In genomic region chr4:132938181-132938941, GRCm38 (mm10) we compare ENCODE assay signal across 9 mouse cellular contexts. TPM values are rescaled to one million over a fixed set of nuclear protein-coding genes. Genes with fewer than 3 reads are reported as not detected.
DNase-seq lines count a peak whose midpoint lies in the region; ATAC-seq lines count a peak whose summit lies in the region.
"Had no signal": no experiment of that assay in that cellular context is flagged by ENCODE, and none has a peak within 500 bp of the region (broad histone marks: within the 10 kb centered on the region; RNA-seq: fewer than 3 reads in every experiment).

No protein-coding gene starts in this region.

- ATAC-seq in neural tube, embryonic 11.5 days (ENCODE audit: insufficient read depth, low FRiP score, low TSS enrichment) = no peak
- ATAC-seq in forebrain, embryonic 13.5 days = peak; percentile 88

- H3K4me3 ChIP-seq in neural tube, embryonic 11.5 days (ENCODE audit: low read depth, low read length) = no peak overlapping the region
- no peak overlapping the region for H3K4me3 ChIP-seq in forebrain, embryonic 13.5 days

- H3K9ac ChIP-seq in neural tube, embryonic 11.5 days (ENCODE audit: low read length) = no peak overlapping the region
- peak overlapping the region; percentile 38; the same call in 1 of the 2 replicates for H3K9ac ChIP-seq in forebrain, embryonic 13.5 days
- H3K9ac ChIP-seq: liver, embryonic 14.5 days had no signal

- H3K27ac ChIP-seq in neural tube, embryonic 11.5 days (ENCODE audit: low read depth, low read length) = no peak overlapping the region; the same call in 1 of the 2 replicates
- peak overlapping the region; percentile 83 for H3K27ac ChIP-seq in forebrain, embryonic 13.5 days
- H3K27ac ChIP-seq: liver, embryonic 14.5 days had no signal

- H3K27me3 ChIP-seq in neural tube, embryonic 11.5 days (ENCODE audit: control insufficient read depth, insufficient read depth, low read length) = no peaks in the 10 kb centered on the region
- no peaks in the 10 kb centered on the region for H3K27me3 ChIP-seq in forebrain, embryonic 13.5 days

- intact Hi-C loops in left cerebral cortex, postnatal 10 days (cut with DNase I) = no loop called here

- WGBS in neural tube, embryonic 11.5 days = 61% methylated on average over 12 of the region's 12 CpGs
- 46% methylated on average over 12 of the region's 12 CpGs for WGBS in forebrain, embryonic 13.5 days

- peak; percentile 26 for DNase-seq in neural tube, embryonic 11.5 days (ENCODE audit: low spot score)
- no peak for DNase-seq in neural tube, embryonic 10.5 days (ENCODE audit: extremely low spot score, low spot score)
- DNase-seq in induced T-regulatory cell, adult 2 months (ENCODE audit: low read depth) = peak; percentile 20
- DNase-seq in left cerebral cortex, postnatal 10 days (ENCODE audit: extremely low spot score in 1 of 2, low spot score in 2 of 2) = peak; percentile 65 to 76
- peak; percentile 80 to 89 for DNase-seq in right cerebral cortex, postnatal 10 days (ENCODE audit: low spot score in 2 of 2)
- no peak for DNase-seq in urinary bladder, postnatal 25 days (ENCODE audit: low spot score)
- DNase-seq in urinary bladder, adult 2 months (ENCODE audit: low spot score) = no peak

- H3K4me2 ChIP-seq in neural tube, embryonic 11.5 days (ENCODE audit: low read depth) = no peak overlapping the region
- peak overlapping the region; percentile 35 for H3K4me2 ChIP-seq in forebrain, embryonic 13.5 days

- H3K4me1 ChIP-seq in neural tube, embryonic 11.5 days (ENCODE audit: control insufficient read depth, insufficient read depth, low read length) = peaks cover 6% of the 10 kb centered on the region
- H3K4me1 ChIP-seq in forebrain, embryonic 13.5 days = peaks cover 18% of the 10 kb centered on the region; the same call in 1 of the 2 replicates

- H3K9me3 ChIP-seq in neural tube, embryonic 11.5 days (ENCODE audit: control insufficient read depth, low read length) = no peaks in the 10 kb centered on the region
- no peaks in the 10 kb centered on the region for H3K9me3 ChIP-seq in forebrain, embryonic 13.5 days (replicated peaks)

- no peaks in the 10 kb centered on the region for H3K36me3 ChIP-seq in neural tube, embryonic 11.5 days (ENCODE audit: control insufficient read depth, insufficient read depth, low read length)
- H3K36me3 ChIP-seq in forebrain, embryonic 13.5 days (ENCODE audit: poor library complexity, severe bottlenecking) = no peaks in the 10 kb centered on the region

RNA-seq across cellular contexts. Expression of gene Fam76a, which starts 16.0 kb away (rescaled TPM):
- 28.2 and 28.4 TPM in 2 replicates for polyA plus RNA-seq in neural tube, embryonic 11.5 days (2014; fragmentation: Nextera tagmentation; extraction: Ambion mirVana)
- polyA plus RNA-seq in forebrain, embryonic 13.5 days (2015; fragmentation: Nextera tagmentation; extraction: Ambion mirVana) = 35.2 and 43.5 TPM in 2 replicates
- 10 to 100 TPM; 31.8 to 36.9 TPM for total RNA-seq in left cerebral cortex, postnatal 10 days (2021)
- polyA plus RNA-seq in urinary bladder, adult 2 months (2012; rRNA removed) = 44.0 and 44.7 TPM in 2 replicates

RNA-seq across cellular contexts. Expression of gene Fgr, which starts 35.5 kb away (rescaled TPM):
- 0.09 and 0.24 TPM in 2 replicates for polyA plus RNA-seq in neural tube, embryonic 11.5 days (2014; fragmentation: Nextera tagmentation; extraction: Ambion mirVana)
- not detected in 2 replicates for polyA plus RNA-seq in forebrain, embryonic 13.5 days (2015; fragmentation: Nextera tagmentation; extraction: Ambion mirVana)
- under 1 TPM in 1 of 2 experiments, not detected in 1; 0.47 TPM for total RNA-seq in left cerebral cortex, postnatal 10 days (2021)
- polyA plus RNA-seq in urinary bladder, adult 2 months (2012; rRNA removed) = 1.3 and 1.8 TPM in 2 replicates

RNA-seq across cellular contexts. Expression of gene Stx12, which starts 54.1 kb away (rescaled TPM):
- 96.1 and 103 TPM in 2 replicates for polyA plus RNA-seq in neural tube, embryonic 11.5 days (2014; fragmentation: Nextera tagmentation; extraction: Ambion mirVana)
- polyA plus RNA-seq in forebrain, embryonic 13.5 days (2015; fragmentation: Nextera tagmentation; extraction: Ambion mirVana) = 116 and 119 TPM in 2 replicates
- total RNA-seq in left cerebral cortex, postnatal 10 days (2021) = 100 to 1,000 TPM; 117 to 123 TPM
- 76.3 and 100.0 TPM in 2 replicates for polyA plus RNA-seq in urinary bladder, adult 2 months (2012; rRNA removed)

Comparison
In these comparisons a context has a peak if more than half of its experiments do, and no peak if none do; other contexts are left out.
1. DNase-seq: peak in neural tube, embryonic 11.5 days (single experiment), induced T-regulatory cell, adult 2 months (single experiment), left cerebral cortex, postnatal 10 days (2 of 2) and right cerebral cortex, postnatal 10 days (2 of 2); none in neural tube, embryonic 10.5 days (single experiment), urinary bladder, postnatal 25 days (single experiment) and urinary bladder, adult 2 months (single experiment).